Mouse (Mus musculus): Measurements from ENCODE around the gene Med24.

Gene Med24

DNA sequence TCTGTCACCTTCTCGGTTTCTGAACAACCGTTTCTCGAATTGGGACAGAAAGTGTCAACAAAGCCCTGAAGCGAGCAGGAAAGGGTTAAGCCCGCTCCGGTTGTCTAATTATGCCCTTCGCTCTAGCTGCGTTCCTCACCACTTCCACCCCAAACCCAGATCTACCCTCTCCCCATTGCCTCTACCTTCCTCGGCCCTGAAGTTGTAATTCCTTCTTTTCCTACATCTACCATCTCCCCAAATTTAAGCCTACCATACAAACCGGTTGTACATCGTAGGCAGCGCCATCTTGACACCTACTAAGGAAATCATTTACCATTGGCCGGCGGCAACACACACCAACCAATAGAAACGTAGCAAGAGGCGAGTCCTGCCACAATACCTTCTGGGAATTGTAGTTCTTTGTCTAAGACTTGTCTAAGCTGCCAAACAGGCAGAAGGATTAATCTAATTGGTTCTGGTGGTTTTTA, at the start of gene Med24:
TSS of gene Med24 (minus strand) at position 317 of the 470 bp plus-strand sequence.
- DNase-seq (ENCODE audit: low read depth, low spot score) = peak; percentile 94

DNA sequence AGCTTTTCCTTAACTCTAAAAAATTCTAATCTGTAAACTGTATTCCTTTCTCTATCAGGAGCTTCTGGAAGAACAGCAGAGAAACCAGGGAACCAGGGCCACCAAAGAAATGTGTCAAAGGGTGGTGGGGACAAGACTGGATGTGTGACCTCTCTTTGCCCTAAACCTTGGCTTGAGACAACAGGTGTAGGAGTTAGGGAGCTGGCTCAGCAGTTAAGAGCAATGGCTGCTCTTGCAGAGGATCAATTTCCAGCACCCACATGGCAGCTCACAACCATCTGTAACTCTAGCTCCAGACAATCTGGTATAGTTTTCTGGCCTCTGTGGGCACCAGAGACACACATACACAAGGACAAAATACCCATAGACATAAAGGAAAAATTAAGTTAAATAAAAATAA, 48.7 kb upstream of the Med24 start:
- no peak for DNase-seq (ENCODE audit: low read depth, low spot score)

DNA sequence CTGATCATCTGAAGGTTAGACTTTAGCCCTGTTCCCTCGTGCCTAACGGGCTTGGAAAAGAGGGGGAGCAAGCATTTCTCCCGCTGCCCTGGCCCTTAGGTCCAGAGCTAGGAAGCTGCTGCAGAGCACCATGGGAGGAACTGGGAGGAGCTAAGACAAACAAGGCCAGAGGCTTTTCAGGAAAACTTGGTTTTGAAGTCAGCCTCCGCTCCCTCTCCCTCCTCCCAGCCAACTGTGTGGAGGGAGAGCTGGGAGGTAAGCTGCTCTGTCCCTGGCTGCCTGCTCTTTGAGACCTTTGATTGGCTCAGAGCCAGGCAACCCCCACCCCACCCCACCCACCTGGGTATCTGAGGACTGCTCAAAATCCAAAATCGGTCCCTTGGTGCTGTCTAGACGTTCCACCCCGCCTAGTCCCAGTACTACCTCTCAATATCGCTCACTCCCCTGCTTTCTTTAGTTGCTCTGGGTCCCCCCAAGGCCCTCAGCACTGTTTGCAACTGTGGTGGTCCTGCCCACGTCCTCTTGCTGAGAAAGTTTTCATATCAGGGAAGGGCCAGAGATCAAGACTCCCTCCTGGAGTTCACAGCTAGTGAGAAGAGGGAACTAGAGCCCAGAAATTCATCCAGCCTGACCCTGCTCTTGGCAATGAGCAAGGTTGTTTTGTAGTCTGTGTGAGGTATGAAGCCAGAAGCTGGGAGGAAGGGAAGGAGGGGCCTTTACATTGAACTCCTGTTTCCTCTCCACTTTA, 47.8 kb upstream of the Med24 start:
- DNase-seq (ENCODE audit: low read depth, low spot score) = peak; percentile 90

DNA sequence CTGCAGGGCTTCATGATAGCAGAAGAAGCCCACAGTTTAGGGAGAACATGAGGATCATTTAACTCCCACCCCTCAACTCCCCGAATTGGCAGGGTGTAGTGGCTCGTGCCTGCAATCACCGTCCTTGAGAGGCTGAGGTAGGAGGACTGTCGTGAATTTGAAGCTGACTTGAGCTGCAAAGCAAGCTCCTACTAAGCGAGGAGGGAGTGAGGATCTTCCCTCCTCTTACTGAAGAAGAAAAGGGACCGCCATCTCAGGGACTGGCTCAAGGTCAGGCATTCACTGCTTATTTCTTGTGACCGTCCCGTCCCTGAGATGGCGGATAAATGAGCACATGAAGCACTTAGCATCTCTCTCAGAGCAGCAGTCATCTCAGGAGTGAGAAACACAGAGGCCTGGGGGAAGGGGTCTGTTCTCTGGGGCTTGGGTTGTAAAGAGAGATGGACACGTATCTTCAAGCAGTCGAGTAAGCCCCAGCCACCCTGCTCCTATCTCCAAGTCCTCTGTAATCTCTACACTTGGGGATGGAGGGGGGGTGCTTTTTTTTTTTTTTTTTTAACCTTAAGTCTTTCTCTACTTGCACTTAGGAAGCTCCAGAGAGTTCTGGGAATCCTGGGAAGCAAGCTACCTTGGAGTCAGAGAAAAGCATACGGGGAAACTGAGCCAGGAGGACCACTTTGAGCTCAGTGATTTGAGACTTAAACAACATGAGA, 47.0 kb upstream of the Med24 start:
- DNase-seq (ENCODE audit: low read depth, low spot score) = no peak

DNA sequence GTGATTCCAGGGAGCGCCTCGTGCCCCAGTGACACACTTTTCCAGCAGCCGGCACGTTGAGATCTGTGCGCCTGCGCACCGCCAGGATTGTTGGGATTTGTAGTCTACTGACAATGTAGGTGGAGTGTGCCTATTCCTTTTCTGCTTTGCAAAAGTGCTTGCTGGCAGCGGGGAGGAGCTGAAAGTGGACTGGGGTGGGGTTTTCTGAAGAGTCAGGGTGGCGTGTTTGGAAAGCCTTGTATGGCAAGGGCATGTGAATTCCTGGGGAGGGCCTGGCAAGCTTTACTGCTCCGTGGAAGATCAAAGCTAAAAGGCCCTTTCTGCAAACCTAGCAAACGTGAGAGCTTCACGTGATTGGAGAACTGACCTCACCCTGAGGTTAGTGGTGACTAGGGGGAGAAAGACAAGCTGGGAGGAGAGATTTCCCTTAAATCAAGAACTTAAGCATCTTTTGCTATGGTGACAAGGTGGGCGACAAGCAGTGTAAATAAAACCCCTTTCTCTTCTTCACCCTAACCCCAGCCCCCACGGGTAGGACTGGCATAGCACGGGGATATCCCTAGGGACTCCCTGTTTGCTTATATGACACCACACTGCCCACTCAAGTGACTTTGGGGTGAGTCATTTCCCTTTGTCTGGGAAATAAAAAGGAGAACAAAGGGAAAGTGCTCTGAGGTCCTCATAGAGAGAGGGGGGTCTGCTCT, 46.3 kb upstream of the Med24 start:
- DNase-seq (ENCODE audit: low read depth, low spot score) = peak; percentile 99

DNA sequence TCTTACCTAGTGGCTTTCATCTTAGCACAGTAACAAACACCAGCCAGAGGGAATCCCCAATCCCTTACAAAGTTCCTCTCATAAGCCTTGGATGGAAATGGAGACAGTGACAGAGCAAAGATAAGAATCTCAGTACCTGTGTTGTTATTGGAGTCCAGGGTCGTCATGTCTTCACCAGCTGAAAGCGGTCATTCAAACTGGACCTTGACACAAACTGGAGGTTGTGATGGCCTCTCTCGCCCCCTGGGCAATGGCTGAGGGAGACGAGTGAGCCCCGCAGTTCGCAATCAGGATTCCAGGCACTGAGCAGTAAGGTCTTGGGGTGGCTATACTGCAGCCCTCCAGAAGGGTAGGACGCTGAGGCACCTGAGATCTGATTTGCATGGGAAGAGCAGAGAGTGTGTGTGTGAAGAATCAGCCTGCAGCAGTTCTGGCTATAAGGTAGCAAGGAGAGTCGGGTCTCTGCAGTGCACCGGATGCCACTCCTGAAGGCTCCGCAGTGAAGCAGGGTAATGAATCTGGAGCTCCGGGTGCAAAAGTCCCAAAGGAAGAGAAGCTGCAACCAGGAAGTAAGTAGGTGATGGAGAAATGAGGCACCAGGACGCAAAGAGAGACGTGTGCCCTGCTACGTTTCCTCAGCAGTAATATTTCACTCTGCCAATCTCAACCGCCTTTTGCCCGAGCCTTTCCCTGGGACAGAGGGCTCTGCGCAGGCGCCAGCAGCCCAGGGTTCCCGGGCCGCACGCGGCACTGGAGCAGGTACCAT, 45.5 kb upstream of the Med24 start, which contains the start of gene Nr1d1:
TSS of gene Nr1d1 (minus strand) at position 752 of the 766 bp plus-strand sequence.
- no peak for DNase-seq (ENCODE audit: low read depth, low spot score)

DNA sequence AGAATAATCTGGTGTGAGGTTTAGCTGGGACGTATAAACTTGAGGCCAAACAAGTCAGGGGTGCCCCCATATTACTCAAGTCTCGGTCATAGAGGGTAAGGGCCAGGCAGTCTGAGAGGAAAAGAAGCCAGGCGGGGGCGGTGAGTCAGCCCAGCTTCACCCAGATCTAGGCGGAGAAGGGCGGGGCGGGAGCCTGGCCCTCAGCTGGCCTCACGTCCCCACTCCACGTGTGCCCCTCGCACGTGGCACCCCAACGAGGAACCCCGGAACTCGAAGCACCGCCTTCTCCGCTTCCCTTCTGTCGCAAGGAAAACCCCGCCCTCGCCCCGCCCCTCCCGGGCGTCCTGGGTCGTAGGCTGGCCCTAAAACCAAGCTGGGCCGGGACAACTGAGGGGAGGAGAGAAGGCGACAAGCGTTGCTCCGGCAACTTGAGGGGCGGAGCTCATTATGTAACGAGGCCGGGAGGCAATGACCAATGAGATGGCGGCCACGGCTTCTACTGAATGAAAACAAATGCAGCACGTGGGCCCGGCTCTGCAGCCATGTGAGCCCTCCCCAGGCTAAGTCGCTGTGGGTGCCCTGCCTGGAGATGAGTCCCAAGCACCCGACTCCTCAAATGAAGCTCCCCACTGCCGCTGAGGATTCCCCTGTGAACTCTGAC, 44.5 kb upstream of the Med24 start:
- peak; percentile 98 for DNase-seq (ENCODE audit: low read depth, low spot score)

DNA sequence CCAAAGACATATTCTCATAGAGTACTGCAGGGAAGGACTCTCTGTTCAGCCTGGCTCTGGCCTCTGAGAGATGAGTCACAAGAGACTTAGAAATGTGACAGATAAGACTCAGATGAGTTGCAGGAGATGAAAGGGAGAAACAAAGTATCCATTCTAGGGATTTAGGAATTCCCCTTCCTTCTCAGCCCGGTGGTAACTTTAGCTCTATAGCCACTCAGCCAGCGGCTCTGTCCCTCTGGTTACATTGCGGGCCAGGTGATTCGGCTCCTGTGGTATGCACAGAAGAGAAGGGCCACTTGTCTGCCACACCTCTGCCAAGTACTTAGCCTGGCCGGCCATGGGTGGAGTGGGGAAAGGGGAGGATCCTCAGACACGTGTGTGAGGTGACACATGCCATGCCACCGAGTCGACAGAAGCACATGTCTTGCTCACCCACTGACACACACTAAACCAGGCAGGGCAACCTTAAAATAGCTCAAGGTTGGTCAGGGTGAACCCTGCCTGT, 43.5 kb upstream of the Med24 start:
- DNase-seq (ENCODE audit: low read depth, low spot score) = no peak

DNA sequence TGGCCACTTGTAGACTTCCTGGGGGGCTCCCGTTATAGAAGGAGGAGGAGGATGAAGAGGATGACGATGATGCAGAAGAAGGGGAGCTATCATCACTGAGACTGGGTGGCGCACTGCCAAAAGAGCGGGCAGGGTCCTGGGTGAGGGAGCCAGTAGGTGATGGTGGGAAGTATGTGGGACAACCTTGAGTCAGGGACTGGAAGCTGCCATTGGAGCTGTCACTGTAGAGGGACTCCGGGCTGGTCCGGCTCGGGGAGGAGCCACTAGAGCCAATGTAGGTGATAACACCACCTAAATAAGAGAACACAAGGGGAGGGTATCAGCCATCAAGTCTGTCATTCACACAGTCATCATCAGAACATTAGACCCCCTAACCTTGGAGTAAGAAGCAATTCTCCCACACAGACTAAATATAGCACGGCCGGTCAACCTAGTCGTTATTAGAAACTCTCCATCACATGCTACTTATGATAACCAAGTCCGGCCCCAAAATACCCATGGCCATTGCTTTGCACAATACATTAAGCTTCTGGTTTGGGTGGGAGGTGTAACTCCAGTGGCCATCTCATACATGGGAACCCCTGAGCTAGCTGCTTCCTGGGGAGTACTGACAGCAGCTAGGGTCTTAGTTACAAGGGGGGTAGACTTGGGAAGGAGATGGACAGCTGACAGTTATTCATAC, 42.8 kb upstream of the Med24 start:
- no peak for DNase-seq (ENCODE audit: low read depth, low spot score)

DNA sequence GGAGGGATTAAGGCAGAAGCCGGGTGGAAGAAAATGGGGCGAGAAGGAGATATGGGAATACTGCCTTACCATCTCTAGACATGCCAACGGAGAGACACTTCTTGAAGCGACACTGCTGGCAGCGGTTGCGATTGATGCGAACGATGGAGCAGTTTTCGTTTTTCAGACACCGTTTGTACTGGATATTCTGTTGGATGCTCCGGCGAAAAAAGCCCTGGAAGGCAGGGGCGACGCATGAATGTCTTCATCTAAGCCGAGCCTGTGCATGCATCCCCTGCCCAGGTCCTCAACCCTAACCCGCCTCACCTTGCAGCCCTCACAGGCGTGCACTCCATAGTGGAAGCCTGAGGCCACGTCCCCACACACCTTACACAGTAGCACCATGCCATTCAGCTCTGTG, 41.9 kb upstream of the Med24 start:
- no peak for DNase-seq (ENCODE audit: low read depth, low spot score)

DNA sequence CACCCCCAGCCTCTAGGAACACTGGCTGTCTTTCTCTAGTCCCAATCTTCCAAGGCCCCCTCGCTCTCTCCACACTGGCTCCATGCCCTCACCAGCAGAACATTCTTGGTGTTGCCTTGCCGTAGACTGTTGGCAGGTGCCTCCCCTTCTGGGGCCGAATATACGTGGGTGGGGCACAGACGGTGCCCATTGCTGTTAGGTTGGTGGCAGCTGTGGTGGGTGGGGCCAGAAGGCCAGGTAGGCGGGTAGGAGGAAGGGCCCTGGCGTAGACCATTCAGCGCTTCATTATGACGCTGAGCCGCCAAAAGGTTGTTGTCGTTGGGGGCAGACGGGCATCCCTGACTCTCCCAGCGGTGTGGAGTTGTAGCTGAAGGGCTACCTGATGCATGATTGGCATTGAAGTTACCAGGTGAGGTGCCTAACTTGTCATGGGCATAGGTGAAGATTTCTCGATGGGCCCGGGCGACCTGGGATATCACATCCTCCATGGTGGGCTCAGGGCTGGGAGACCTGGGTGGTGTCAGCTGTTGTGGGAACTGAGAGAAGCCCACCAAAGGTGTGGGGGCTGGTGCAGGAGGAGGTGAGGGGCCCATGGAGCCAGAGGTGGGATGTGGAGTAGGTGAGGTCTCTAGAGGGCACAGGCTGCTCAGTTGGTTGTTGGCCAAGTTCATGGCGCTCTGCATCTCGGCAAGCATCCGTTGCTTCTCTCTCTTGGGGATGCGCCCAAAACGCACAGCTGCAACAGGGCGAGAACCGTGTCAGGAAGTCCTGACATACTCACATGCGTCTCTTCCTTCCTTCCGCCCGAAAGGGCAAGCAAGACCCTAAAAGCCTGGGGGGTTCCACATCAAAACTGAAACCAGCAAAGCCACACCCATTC, 41.1 kb upstream of the Med24 start:
- no peak for DNase-seq (ENCODE audit: low read depth, low spot score)

DNA sequence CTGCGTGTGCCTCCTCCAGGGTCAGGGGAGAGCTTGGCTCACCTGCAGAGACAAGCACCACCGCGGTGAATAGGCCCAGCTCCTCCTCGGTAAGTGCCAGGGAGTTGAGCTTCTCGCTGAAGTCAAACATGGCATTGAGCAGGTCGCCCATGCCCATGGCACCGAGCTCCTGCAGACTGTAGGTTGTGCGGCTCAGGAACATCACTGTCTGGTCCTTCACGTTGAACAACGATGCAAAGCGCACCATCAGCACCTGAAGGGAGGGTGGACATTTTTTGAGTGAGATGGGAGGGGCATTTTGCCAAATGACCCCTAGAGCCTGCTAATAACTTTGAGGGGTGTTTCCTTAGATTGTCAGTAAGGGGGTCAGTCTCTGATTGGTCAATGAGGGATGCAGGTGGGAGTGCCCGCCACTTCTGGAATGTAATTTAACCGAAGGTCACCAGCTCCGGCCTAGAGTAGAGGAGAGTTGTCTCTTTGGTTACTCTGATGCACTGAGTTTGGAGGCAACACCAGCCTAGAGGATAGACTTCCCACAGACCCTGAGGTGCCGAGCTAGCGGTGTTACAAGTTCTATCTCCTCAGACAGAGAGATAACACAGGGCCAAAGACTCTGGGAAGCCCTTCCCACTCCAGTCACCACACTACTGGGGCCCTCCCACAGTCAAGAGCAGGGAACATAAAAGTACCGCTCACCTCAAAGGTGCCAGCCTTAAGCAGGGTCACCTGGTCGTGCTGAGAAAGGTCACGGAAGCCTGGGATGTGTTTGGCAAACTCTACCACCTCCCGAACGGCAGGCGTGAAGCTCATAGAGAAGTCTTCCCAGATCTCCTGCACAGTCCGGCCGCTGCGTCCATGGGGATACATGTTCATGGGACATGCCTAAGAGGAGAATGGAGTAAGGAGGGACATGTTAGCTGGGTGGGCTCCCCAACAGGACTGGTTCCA, 40.0 kb upstream of the Med24 start:
- no peak for DNase-seq (ENCODE audit: low read depth, low spot score)

DNA sequence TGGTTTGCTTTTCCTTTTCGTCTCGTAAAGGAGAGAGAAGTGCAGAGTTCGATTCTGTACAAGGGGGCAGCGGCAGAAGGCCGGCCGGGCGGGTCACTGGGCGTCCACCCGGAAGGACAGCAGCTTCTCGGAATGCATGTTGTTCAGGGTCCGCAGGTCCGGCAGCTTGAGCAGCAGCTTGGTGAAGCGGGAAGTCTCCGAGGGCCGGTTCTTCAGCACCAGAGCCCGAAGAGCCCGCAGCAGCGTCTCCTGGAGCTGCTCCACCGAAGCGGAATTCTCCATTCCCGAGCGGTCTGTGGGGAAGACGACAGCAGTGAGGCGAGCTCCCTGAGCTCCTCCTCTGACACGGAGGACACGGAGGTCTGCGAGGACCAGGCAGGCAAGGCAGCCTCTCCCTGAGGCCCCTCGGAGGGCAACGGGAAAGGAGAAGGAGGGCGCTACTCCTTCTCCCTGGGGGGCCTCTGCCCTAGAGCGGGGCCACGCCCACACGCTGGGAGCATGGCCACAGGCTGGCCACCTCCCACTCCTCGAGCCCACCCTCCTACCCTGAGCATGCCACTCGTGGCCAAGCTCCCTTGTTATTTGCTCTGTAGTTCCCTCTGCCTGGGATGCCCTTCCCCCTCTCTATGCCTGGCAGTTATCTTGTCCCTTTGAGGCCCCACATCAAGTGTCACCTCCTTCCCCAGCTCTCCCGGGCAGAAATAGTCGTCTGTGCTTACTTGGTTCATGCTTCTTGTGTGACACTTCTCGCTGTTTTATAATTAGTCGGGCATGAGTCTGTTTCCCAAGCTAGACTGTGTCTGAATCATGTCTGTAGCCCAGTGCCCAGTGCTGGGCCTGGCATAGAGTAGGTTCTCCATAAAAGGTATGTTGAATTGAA, 39.1 kb upstream of the Med24 start:
- DNase-seq (ENCODE audit: low read depth, low spot score) = no peak

DNA sequence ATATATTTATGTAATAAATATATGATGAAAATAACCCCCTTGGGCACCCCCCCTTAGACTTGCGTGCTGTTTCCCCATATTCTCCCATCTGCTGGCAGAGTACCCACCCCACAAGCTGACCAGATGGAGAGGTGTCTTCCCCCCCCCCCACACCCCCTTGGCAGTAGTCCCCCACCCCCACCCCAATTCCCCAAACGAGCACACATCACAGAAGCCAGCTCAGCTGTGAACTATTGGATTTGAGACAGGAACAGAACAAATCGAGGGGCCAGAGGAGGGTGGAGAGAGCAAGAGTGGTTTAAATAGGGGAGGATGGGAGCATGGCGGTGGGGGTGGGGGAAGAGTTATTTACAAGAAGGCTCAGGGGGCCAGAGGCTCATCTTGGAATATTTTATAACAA, 38.5 kb upstream of the Med24 start:
- DNase-seq (ENCODE audit: low read depth, low spot score) = no peak

DNA sequence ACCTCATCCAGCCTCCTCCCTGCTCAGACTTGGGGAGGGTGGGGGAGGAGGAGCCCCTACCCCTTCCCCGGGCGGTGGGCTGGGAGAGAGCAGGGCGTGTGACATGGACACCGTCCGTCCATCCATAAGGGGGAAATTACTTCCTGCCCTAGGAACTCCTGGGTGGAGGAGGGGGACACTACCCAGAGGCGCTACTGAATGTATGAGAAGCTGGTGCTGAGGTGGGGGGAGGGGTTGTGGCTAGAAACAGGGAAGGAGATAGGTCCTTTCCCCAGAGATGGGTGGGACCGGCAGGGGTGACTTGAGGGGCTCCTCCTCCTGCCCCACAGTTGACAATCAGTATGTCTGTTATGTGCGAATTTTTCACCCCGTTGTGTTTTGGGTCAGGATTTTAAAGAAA, 38.0 kb upstream of the Med24 start:
- DNase-seq (ENCODE audit: low read depth, low spot score) = peak; percentile 65

DNA sequence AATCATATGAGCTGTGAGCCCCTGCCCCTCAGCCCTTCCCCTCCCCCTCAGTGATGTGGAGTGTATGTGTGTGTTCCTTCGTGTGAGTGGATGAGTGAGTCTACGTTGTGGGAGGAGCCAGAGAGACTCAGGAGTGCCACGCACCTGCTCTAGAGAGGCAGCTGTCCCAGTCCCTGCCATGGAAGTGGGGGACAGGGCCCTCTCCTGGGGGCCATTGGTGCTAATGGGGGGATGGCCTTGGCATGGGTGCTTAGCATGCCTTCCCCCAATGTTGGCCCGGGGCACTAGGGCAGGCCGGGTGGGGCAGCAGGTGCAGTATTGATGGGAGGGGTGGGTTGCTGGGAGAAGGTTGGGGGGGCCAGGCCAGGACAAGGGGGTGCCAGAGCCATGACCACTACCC, 37.6 kb upstream of the Med24 start:
- DNase-seq (ENCODE audit: low read depth, low spot score) = no peak

DNA sequence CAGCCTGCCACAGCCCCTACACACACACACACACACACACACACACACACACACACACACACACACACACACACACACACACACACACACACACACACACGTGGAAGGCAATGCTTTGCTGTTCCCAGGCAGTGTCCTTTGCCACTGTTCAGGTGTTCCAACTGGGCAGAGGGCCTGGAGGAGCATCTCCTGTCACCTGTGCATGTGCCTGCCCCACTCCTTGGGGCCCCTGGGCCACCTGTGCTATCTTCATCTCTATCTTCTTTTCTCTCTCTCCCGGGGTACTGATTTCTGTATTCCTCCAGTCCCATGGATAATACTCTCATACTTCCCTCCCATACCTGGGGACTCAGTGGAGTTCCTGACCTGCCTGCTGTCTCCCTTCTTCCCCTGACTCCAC, 37.1 kb upstream of the Med24 start:
- no peak for DNase-seq (ENCODE audit: low read depth, low spot score)

Data from ES-CJ7 (cell line).